Mouse (Mus musculus): Measurements from ENCODE around the gene Zfp322a. TPM values are rescaled to one million over a fixed set of nuclear protein-coding genes. Genes with fewer than 3 reads are reported as not detected.
"Not testable (repeated sequence)": the region's sequence is repeated elsewhere in the genome, so short reads cannot be mapped to it uniquely, and the experiment has no call there.

The Zfp322a gene
- polyA plus RNA-seq, 1 experiment from 2014 or later: 43.4 TPM

GRCm38 (mm10) chr13:23400771-23401682 is 32.0 kb upstream of the Zfp322a start:
- no peaks in the 10 kb centered on the region for H3K36me3 ChIP-seq (ENCODE audit: control insufficient read depth, insufficient read depth, low read length)
- H3K9ac ChIP-seq (ENCODE audit: low read depth, low read length): no peak overlapping the region
- peak overlapping the region; percentile 74 for H3K4me2 ChIP-seq
- peak overlapping the region; percentile 44 for H3K4me3 ChIP-seq (ENCODE audit: low read depth, low read length)
- no peaks in the 10 kb centered on the region for H3K4me1 ChIP-seq (ENCODE audit: control insufficient read depth, insufficient read depth, low read length)
- H3K9me3 ChIP-seq (replicated peaks; ENCODE audit: control insufficient read depth, low read length): no peaks in the 10 kb centered on the region
- no peak for ATAC-seq (replicated peaks; ENCODE audit: insufficient number of reproducible peaks, low FRiP score, low TSS enrichment)
- no peak overlapping the region for H3K27ac ChIP-seq (ENCODE audit: low read depth, low read length)
- peaks cover 3% of the 10 kb centered on the region; the same call in 1 of the 2 replicates for H3K27me3 ChIP-seq (ENCODE audit: control insufficient read depth, insufficient read depth, low read length)
- 5% methylated on average over 24 of the region's 24 CpGs for WGBS (ENCODE audit: insufficient replicate concordance)

GRCm38 (mm10) chr13:23396913-23397312 is 27.9 kb upstream of the Zfp322a start:
- ATAC-seq (replicated peaks; ENCODE audit: insufficient number of reproducible peaks, low FRiP score, low TSS enrichment); H3K9me3 ChIP-seq (replicated peaks; ENCODE audit: control insufficient read depth, low read length); H3K9ac ChIP-seq (ENCODE audit: low read depth, low read length); H3K36me3 ChIP-seq (ENCODE audit: control insufficient read depth, insufficient read depth, low read length); H3K27ac ChIP-seq (ENCODE audit: low read depth, low read length); H3K4me1 ChIP-seq (ENCODE audit: control insufficient read depth, insufficient read depth, low read length): not testable (repeated sequence)
- Histone ChIP-seq H3K4me3 (ENCODE audit: low read depth, low read length) (peak overlapping the region; percentile 57), H3K4me2 (peak overlapping the region; percentile 67), H3K27me3 (ENCODE audit: control insufficient read depth, insufficient read depth, low read length) (peaks cover 18% of the 10 kb centered on the region)
- 9% methylated on average over 14 of the region's 14 CpGs for WGBS (ENCODE audit: insufficient replicate concordance)

- 0 out of 2 replicates have a peak, but pooled peaks have one; percentile 39 for ATAC-seq (replicated peaks; ENCODE audit: insufficient number of reproducible peaks, low FRiP score, low TSS enrichment)
Measured at GRCm38 (mm10) chr13:23396246-23396703, 27.3 kb upstream of the Zfp322a start.

GRCm38 (mm10) chr13:23395301-23396245 is 26.6 kb upstream of the Zfp322a start:
- H3K4me1 ChIP-seq (ENCODE audit: control insufficient read depth, insufficient read depth, low read length): no peaks in the 10 kb centered on the region
- no peaks in the 10 kb centered on the region for H3K36me3 ChIP-seq (ENCODE audit: control insufficient read depth, insufficient read depth, low read length)
- no peaks in the 10 kb centered on the region for H3K9me3 ChIP-seq (replicated peaks; ENCODE audit: control insufficient read depth, low read length)
- peak overlapping the region; percentile 28; the same call in 1 of the 2 replicates for H3K9ac ChIP-seq (ENCODE audit: low read depth, low read length)
- H3K4me2 ChIP-seq: peak overlapping the region; percentile 67
- peak overlapping the region; percentile 57 for H3K4me3 ChIP-seq (ENCODE audit: low read depth, low read length)
- 4% methylated on average over 43 of the region's 43 CpGs for WGBS (ENCODE audit: insufficient replicate concordance)
- peaks cover 18% of the 10 kb centered on the region for H3K27me3 ChIP-seq (ENCODE audit: control insufficient read depth, insufficient read depth, low read length)
- H3K27ac ChIP-seq (ENCODE audit: low read depth, low read length): no peak overlapping the region
- ATAC-seq (replicated peaks; ENCODE audit: insufficient number of reproducible peaks, low FRiP score, low TSS enrichment): no peak

More at GRCm38 (mm10) chr13:23396246-23396703, 27.3 kb upstream of the Zfp322a start:
- H3K27me3 ChIP-seq (ENCODE audit: control insufficient read depth, insufficient read depth, low read length): peaks cover 18% of the 10 kb centered on the region
- no peaks in the 10 kb centered on the region for H3K4me1 ChIP-seq (ENCODE audit: control insufficient read depth, insufficient read depth, low read length)
- H3K9ac ChIP-seq (ENCODE audit: low read depth, low read length): peak overlapping the region; percentile 28; the same call in 1 of the 2 replicates
- peak overlapping the region; percentile 57 for H3K4me3 ChIP-seq (ENCODE audit: low read depth, low read length)
- H3K4me2 ChIP-seq: peak overlapping the region; percentile 67
- H3K36me3 ChIP-seq (ENCODE audit: control insufficient read depth, insufficient read depth, low read length): no peaks in the 10 kb centered on the region
- WGBS (ENCODE audit: insufficient replicate concordance): under 1% methylated on average over 31 of the region's 31 CpGs
- H3K9me3 ChIP-seq (replicated peaks; ENCODE audit: control insufficient read depth, low read length): no peaks in the 10 kb centered on the region
- H3K27ac ChIP-seq (ENCODE audit: low read depth, low read length): no peak overlapping the region

- Histone ChIP-seq H3K36me3 (ENCODE audit: control insufficient read depth, insufficient read depth, low read length) (no peaks in the 10 kb centered on the region), H3K4me3 (ENCODE audit: low read depth, low read length) (no peak overlapping the region), H3K9me3 (replicated peaks; ENCODE audit: control insufficient read depth, low read length) (no peaks in the 10 kb centered on the region), H3K27me3 (ENCODE audit: control insufficient read depth, insufficient read depth, low read length) (no peaks in the 10 kb centered on the region), H3K27ac (ENCODE audit: low read depth, low read length) (no peak overlapping the region), H3K9ac (ENCODE audit: low read depth, low read length) (no peak overlapping the region), H3K4me1 (ENCODE audit: control insufficient read depth, insufficient read depth, low read length) (no peaks in the 10 kb centered on the region), H3K4me2 (no peak overlapping the region)
- no peak for ATAC-seq (replicated peaks; ENCODE audit: insufficient number of reproducible peaks, low FRiP score, low TSS enrichment)
- WGBS (ENCODE audit: insufficient replicate concordance): 72% methylated on average over 1 of the region's 1 CpGs
Measured at GRCm38 (mm10) chr13:23387548-23387947, 18.5 kb upstream of the Zfp322a start.

- Histone ChIP-seq H3K9ac (ENCODE audit: low read depth, low read length) (no peak overlapping the region), H3K27ac (ENCODE audit: low read depth, low read length) (no peak overlapping the region), H3K27me3 (ENCODE audit: control insufficient read depth, insufficient read depth, low read length) (no peaks in the 10 kb centered on the region), H3K4me3 (ENCODE audit: low read depth, low read length) (no peak overlapping the region), H3K9me3 (replicated peaks; ENCODE audit: control insufficient read depth, low read length) (no peaks in the 10 kb centered on the region), H3K4me2 (no peak overlapping the region), H3K4me1 (ENCODE audit: control insufficient read depth, insufficient read depth, low read length) (no peaks in the 10 kb centered on the region), H3K36me3 (ENCODE audit: control insufficient read depth, insufficient read depth, low read length) (no peaks in the 10 kb centered on the region)
- WGBS (ENCODE audit: insufficient replicate concordance): 48% methylated on average over 1 of the region's 1 CpGs
- no peak for ATAC-seq (replicated peaks; ENCODE audit: insufficient number of reproducible peaks, low FRiP score, low TSS enrichment)
Measured at GRCm38 (mm10) chr13:23383127-23383526, 14.1 kb upstream of the Zfp322a start.

- Histone ChIP-seq H3K4me1 (ENCODE audit: control insufficient read depth, insufficient read depth, low read length) (peaks cover 6% of the 10 kb centered on the region; the same call in 1 of the 2 replicates), H3K36me3 (ENCODE audit: control insufficient read depth, insufficient read depth, low read length) (no peaks in the 10 kb centered on the region), H3K4me2 (no peak overlapping the region), H3K9me3 (replicated peaks; ENCODE audit: control insufficient read depth, low read length) (no peaks in the 10 kb centered on the region), H3K4me3 (ENCODE audit: low read depth, low read length) (no peak overlapping the region), H3K9ac (ENCODE audit: low read depth, low read length) (no peak overlapping the region), H3K27me3 (ENCODE audit: control insufficient read depth, insufficient read depth, low read length) (no peaks in the 10 kb centered on the region), H3K27ac (ENCODE audit: low read depth, low read length) (no peak overlapping the region)
- ATAC-seq (replicated peaks; ENCODE audit: insufficient number of reproducible peaks, low FRiP score, low TSS enrichment): no peak
- 78% methylated on average over 1 of the region's 1 CpGs for WGBS (ENCODE audit: insufficient replicate concordance)
Measured at GRCm38 (mm10) chr13:23372433-23372832, 3.4 kb upstream of the Zfp322a start.

- Histone ChIP-seq H3K9me3 (replicated peaks; ENCODE audit: control insufficient read depth, low read length) (no peaks in the 10 kb centered on the region), H3K4me1 (ENCODE audit: control insufficient read depth, insufficient read depth, low read length) (peaks cover 8% of the 10 kb centered on the region; the same call in 1 of the 2 replicates), H3K4me2 (peak overlapping the region; percentile 88), H3K4me3 (ENCODE audit: low read depth, low read length) (peak overlapping the region; percentile 69; the same call in 1 of the 2 replicates), H3K27me3 (ENCODE audit: control insufficient read depth, insufficient read depth, low read length) (no peaks in the 10 kb centered on the region), H3K27ac (ENCODE audit: low read depth, low read length) (no peak overlapping the region), H3K9ac (ENCODE audit: low read depth, low read length) (no peak overlapping the region), H3K36me3 (ENCODE audit: control insufficient read depth, insufficient read depth, low read length) (no peaks in the 10 kb centered on the region)
- ATAC-seq (replicated peaks; ENCODE audit: insufficient number of reproducible peaks, low FRiP score, low TSS enrichment): no peak
- 87% methylated on average over 4 of the region's 4 CpGs for WGBS (ENCODE audit: insufficient replicate concordance)
Measured at GRCm38 (mm10) chr13:23370075-23370474, 1.1 kb upstream of the Zfp322a start.
